Mouse (Mus musculus) adrenal gland, adult (tissue): ENCODE measurements at regions not wholly inside any gene's neighbourhood (a gene's known extent, or its start where the extent isn't known, plus 50 kb on each side); places are given as distances from the start of the nearest gene placed in this dataset.
A peak's percentile ranks its signal among the peaks of the same experiment; 100 is the strongest.

Source experiments
- DNase-seq, 2 experiments: peaks; one replicate each; pipeline ENCODE4 v3.0.0; 2022 to 2023; ENCODE audit warnings: low spot score in 1 of 2; ENCODE audit not compliant: inconsistent age in 2 of 2

DNA sequence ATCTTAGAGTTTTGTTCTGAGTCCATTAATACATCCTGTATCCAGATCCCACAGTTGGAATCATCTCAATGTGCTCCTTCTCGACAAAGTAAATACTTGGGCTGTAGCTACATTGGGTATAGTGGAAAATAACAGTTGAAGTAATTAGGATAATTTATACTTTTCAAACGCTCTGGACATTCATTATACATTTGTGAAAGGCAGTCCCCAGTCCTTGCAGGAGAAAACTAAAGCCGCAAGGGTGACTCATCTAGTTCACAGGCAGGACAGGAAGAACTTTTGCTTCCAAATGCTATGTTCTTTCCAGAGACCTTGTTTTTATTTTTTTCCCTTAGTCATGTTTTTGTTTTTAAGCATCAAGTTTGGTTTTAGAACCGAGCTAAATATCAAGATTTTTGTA, 218.8 kb downstream of the Gpr37 start:
- peak; percentile 30 to 74 for DNase-seq

DNA sequence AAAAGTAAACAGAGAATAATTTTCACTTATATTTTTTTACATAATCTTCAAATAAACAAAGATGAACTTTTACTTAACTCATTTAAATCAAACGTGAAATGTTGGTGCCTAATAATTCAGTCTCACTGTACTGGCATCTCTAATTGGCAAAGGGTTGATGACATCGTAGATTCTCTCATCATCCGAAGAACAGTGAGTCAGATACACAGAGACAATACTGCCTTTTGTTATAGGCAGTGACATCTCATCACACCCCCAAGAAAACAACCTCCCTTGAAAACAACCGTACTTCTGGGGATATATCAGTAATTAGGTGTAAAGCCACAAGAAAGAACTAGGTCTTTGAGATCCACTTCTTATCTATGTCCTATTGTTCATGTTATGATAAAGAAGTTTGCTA, 227.5 kb downstream of the Gpr37 start:
- DNase-seq: no peak

DNA sequence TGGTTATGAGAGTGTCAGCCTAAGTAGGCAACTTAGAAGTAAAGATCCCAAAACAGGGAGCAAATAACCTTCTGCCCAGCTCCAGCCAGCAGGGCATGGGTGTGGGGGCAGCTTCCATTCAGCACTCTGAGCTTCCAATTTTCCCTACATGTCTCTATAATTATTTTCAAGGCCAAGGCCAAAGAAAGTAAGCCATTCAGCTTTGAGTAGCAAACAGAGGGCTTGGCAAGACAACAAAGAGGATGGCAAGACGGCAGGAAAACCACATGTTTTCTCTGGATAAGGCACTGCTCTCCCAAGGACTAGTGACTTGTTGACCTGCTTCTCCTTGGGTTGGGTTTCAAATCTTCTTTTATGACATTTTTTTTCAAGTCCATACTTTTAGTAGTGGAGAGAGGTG, 240.1 kb downstream of the Gpr37 start:
- peak; percentile 74 to 88 for DNase-seq

DNA sequence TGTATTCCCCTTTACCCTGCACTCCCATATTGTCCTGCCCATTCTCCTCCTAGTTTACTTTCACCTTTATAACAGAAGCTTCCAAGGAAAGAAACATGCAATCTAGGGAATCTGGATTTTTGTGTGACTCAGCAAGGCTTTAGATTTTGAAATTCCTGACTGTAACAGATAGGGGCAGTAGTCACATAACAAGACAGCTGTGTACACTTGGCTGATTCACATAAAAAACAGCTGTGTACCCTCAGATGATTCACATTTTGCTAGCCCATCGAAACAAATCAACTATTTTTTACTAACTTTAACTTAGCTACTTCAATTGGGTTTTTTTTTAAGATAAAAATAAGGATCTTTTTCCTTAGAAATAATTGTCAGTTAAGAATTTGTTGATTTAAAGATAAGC, 240.6 kb downstream of the Gpr37 start:
- peak in 1 of 2 experiments; percentile 69 for DNase-seq

DNA sequence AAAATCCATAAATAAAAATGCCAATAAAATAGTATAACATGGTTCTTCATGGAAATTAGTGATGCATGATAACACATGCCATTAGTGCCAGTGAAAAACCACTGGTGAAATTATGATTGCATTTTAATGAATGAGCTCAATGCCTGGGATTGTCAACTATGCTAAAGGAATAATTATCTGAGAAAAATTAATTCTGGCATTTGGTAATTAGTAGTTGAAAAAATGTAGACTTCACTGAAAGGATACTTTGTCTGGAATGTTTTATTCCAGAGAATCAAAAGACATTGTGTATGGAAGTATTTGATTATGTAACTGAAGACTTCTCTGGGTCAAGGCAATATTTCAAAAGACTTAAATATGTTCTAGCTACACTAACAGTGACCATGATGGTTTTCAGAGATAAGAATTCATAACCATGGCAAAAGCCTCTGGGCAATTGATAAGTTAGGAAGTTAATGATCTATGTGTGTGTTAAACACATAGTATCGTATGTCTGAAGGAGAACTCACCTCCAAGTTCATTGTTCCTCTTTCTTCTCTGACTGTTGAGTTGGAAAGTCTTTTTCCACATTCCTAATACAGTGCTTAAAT, 245.1 kb downstream of the Gpr37 start:
- no peak for DNase-seq

DNA sequence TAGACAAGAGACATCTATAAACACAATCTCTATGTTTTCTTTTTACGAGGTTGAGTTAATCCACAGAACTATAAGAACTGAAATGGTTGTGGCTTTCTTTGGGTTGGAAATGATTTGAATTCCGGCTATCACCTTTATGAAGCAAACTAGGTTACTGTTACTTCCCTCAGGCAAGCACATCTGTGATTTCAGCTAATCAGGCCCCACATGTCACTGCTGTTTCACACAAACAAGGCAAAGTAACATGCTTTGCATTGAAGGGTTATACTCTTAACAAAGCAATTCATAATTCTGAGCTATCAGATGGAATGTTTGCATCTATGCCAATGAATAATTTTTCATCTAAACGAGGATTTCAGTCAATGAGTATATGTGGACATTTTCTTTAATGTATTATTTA, 246.4 kb downstream of the Gpr37 start:
- DNase-seq: no peak

DNA sequence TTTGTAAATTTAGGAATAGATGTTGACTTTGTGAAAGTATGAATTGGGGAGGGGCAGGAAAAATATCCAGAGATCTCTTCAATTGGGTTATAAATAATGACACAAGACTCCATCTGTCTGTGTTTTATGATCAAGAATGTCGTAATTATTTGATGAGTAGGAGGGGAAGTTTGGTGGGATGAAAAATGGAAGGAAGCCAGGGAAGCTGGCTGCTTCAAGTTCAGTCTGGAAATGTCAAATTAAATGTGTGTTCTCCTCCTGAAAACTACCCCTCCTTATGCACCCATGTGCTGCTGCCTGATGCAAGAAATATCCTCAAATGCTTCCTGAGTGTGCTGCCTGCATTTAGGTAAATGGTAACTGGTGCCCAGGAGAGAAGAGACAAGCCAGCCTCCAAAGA, 246.8 kb downstream of the Gpr37 start:
- DNase-seq: no peak

DNA sequence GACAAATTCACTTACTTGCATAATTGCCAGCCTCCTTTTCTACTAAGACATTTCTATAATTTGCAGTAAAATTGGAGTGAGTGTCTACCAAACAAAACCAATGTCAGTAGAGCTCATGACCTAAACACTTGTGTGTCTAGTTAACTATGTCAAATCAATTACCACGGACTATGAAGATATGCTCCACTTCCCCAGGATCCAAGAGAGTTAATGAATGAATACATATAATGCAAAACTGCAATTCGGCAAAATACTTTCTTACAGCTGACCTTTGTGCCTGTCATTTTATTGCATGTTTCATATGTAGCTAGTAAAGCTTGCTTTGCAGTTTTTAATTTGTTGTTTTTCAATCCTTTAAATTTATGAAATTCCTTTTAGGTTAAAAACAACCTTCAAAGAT, 248.4 kb downstream of the Gpr37 start:
- DNase-seq: no peak

DNA sequence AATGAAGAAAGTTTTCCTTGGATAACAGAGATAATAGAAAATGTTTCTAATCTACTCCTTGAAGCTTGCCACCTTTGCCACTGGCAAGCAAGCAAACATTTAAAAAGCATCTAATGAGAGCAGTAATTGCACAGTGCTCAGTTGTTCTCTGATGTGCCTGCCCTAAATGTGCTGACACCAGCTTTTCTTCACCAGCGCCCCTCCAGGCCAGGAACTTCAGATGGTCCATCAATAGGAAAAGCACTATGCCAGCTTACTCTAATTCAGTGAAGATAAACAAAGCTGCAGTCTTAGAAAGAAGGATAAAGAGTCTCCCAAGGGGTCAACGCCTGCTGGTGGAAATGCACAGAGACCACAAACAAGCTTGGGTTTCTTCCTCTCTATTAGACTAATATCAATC, 252.7 kb downstream of the Gpr37 start:
- no peak for DNase-seq

DNA sequence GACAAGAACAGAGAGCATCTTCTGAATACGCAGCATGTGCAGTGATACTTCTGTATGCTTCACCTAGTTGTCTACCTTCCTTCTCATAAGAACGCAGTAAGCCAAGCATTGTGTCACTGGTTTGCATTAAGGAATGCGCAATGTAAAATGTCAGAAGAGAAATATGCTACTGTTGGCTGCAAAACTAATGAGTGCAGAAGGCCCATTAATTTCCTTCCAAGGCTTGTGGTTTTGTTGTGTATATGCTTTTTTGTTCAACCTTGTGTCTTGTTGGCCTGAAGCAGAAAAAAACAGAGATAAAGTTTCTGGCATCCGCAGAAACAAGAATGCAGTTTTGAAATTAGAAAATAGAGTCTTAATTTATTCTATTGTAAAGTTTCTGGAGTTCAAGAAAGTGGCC, 261.5 kb downstream of the Gpr37 start:
- DNase-seq: peak in 1 of 2 experiments; percentile 58

DNA sequence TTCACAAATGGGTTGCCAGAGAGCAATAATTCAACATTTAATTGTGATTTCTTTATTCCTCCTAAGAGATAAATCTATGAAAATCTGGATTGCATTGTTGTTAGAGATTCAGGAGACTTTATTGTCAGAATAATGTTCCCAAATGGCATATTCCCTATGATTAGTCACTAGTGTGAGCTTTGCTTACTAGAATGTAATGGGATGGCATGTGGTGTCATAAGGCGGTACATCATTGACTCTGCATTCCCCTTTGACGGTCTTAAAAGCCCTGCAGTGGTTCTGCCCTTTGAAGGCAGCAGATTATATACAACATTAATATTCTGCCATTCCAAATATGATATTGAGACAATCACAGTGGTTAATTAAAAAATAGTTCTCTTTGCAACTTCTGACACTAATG, 271.7 kb downstream of the Gpr37 start:
- DNase-seq: no peak

DNA sequence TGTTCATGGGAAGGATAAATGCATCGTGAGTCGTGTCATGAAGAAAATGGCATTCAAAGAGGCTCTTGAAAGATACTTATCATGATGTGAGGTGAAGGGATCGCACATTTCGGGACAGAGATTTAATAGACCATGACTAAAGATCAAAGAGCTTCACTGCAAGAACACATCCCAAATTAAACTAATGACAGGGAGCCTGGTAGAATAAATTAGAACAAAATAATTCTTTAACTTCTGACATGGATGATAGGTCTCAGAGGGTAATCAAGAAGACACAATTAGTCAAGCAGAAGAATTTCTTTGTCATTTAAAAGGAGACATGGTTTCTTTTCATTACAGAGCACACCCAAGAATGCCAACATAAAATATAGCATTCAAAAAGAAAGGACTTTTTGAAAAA, 300.7 kb downstream of the Gpr37 start:
- no peak for DNase-seq
